Mouse (Mus musculus) induced T-regulatory cell, adult 2 months (primary cell): Measurements from ENCODE around the gene Cd82.

ENCODE experiments used
- DNase-seq: peaks from one replicate; pipeline ENCODE4 v3.0.0-alpha.2; 2012; ENCODE audit warnings: low read depth

Gene Cd82

DNA sequence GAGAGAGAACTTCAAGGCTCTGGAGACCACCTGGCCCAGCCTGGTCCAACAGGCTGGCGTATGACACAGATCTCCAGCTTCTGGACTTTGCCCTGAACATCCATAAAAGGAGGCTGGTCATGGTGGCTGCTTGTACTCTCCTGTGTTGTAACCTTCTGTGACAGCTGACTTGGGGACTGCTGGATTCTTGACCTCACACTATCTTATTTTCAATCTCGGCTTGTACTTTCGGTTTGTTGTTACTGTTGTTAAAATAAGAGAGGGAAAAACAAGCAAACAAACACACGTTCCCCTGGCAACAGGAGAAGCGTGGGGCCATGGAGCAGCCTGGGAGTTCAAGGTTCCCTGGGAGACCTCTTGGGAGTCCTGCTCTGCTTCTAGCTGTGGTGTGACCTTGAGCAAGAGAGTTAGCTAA, 17.7 kb downstream of the Cd82 start:
- DNase-seq: peak; percentile 89

DNA sequence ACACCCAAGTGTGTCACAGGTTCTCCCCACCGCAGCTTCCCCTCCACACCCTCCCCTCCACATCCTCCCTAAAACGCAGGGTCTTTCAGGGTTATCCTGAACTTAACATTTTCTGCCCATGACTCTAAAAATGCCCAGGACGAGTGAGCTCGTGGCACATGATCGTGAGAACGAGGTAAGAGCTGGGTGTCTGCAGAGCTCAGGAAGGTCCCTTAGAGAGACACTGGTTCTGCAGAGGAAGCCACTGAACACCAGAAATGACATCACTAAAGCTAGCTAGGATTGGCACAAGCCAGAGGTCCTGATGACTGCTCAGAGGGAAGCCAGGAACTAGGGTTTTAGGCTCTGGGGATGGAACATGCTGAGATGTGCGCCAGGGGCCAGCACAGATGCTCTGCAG, 18.7 kb downstream of the Cd82 start:
- DNase-seq: peak; percentile 81

DNA sequence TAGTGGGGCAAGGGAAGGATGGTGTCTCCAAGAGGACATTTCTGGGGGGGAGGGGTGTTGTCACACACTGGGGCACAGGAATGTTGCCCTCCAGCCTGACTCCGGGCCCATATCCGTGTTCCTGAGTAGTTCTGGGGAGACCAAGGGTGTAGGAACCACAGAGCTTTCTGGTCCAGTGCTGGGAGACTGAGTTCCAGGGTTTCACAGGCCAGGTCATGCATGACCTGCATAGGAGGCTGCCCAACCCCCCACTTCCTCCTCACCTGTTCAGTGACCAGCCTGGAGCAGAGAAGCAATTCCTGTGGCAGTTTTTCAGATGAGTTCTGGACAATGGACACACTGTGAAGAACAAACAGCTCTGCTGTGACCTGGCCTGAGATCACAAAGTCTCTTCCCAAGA, 19.8 kb downstream of the Cd82 start:
- no peak for DNase-seq

DNA sequence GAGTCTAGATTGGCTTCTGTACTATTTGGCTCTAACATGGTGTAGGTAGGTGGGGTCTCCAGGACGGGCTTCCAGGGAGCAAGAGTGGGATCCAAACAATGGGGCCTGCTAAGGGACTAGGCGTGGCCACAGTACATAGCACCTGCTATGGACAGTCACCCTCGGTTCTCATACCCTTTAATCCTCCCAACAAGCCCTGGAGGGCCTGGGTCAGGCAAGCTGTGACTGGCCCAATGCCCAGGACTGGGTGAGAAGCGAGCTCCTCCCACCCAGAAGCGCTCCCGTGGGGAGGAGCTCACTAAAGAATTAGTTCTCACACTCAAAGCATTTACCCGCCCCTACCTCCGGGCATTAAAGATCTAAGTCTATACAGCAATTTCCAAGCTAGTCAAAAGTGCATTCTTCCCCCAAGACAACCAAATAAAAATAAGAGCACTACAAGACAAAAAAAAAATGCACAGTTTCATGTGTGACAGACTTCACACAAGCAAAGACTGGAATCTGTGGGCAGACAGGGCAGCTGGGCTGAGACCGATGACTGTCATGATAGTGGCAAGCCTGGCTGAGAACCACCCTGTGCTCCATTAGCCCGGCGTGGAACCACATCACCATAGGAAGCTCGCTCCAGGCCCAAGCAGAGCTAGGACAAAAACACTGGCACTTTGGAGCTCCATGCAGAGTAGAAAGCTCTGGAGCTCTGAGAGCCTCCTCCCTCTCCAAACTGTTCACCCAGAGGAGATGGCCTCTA, 23.0 kb downstream of the Cd82 start:
- no peak for DNase-seq

DNA sequence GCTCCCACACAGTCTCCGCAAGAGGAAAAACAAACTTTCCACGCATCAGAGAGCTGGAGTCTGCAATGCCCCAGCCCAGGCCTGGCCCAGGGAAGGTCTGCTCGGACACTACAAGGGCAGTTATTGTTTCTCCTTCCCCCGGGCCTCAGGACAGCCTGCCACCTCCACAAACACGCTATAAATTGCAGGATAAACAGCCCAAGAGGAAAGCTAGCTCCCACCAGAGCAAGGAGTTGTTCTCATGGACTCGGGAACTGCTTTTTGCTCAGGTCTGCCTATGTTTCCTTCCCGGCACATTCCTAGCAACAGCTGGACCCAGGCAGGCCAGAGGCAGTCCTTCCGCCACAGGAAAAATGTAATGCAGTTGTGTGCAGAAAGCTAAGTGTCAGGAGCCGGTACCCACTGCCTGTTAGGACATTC, 23.6 kb downstream of the Cd82 start:
- DNase-seq: no peak

DNA sequence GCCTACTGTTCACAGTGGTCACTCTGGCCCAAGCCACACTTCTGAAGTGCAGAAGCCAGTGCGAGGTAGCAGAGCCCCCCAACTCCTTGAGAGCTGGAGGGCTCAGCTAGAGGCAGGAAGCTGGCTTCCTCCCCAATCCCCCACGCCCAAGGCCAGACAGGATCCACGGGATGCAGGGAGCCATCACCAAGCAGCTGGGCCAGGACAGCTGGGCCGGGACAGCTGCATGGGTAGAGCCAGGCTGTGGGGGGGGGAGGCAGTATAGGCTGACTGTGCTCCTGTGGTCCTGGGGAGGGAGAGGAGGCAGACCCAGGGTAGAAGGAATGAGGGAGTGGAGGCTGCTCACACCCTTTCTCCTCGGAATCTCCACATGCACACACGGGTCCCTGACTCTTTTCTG, 24.6 kb downstream of the Cd82 start:
- DNase-seq: no peak

DNA sequence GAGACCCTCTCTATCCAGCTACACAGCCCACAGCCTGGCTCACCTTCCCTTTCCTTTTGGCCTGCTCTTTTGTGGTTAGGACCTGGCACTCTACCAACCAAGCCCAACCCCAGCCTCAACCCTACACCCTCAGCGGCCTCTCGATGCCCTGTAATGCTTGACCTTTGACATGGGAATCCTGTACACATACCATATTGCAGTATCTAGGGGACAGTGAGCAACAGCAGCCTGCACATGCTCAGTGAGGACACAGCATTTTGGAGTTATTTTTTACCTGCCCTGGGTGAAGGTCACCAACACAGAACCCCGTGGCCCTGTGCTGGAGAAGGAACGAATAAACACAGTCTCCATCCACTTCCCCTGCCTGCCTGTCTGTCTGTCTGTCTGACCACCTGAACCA, 27.4 kb downstream of the Cd82 start:
- no peak for DNase-seq

DNA sequence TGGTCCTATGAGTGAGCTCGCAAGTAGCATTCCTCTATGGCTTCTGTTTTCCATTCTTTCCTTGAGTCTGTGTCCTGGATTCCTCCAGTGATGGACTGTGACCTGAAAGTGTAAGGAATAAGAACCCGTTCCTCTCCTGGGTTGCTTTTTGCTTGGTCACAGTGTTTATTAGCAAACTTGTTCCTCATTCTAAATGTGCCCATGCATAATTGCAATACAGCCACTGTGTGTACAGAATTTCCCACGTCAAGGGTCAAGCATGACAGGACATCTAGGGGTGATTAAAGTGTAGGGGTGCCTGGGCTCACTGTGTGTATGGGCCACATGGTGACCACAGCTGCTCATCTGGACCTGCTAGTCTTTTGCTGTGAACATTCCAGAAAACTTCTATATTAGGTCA, 28.0 kb downstream of the Cd82 start:
- no peak for DNase-seq

DNA sequence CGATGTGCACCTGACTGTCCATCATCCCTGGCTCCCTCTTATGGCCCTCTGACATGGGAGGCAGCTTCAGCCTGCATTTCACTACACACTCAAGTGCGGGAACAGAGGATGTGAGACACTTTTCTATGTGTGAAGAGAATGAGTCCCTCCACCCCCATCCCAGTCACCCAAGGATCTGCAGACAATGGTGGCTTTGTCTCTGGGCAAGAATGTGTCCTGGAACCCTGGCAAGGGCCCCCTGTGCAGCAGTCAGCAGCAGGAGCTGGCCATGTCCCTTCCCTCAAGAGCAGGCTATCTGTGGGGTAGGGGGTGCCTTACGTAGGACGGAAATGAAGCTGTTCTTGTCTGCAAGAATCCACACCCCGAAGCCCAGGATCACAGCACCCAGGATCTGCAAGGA, 29.4 kb downstream of the Cd82 start:
- DNase-seq: no peak

DNA sequence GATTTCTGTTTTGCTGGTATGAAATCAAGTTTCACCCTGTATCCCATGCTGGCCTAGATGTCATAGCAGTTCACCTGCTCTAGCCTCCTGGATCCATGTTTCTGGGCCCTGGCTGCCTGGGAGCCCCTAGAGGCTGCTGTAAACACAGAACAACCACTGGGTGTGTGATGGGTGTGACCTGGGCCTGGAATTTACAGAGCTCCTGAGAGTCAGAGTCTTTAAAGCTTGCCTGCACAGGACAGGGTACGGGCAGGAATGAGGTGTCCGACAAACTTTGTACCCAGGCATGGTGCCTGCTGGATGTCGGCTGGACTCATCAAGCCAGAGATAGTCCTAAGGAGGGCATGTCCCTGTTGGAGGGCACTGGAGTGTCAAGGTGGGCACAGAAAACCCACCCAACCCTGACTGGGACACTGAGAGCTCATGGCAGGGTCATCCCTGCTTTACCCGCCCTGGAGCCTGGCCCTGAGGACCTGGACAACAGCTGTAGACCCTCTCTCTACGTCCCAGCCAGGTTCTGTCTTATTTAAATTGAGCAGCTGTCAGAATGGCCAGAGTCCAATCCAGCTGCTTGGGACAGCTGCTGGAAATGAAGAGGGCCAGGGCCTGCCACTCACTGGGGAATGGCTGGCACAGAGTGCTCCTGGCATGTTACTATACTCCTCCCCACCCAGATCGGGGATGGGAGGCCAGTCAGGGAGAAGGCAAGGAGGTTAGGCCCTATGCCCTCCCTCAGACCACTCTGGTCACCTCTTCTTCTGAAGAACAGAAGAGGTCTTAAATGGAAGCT, 30.1 kb downstream of the Cd82 start:
- DNase-seq: no peak

DNA sequence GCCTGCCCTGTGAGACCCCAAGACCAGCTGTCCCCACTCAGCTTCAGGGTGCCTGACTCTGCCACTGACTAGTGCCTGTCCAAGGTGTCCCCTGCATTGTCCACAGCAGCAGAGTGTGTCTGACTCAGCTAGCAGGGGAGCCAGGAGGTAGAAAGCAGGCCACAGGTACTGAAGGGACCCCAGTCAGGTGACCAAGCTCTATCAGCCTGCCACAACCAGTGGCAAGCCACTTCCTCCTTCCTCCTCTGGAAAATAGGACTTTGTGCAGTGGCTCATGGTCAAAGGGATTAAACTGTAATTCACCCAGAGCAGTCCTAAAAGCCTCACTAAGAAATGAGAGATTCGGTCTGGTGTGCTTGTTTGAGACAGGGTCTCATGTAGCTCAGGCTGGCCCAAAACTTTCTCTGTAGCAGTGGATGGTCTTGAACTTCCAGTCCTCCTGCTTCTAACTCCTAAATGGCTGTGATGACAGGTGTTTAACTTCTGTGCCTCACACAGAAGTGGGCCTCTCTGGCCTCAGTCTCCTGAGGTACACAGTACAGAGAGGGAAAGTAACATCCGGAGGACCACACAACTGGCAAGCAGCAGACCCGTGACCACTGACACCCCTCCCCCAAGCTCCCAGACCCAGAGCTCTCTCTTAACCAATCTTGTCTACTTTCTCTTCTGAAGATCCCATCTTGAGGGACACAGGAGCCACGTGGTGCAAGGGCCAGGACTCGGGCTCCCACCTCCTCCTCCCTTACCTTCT, 31.2 kb downstream of the Cd82 start:
- DNase-seq: peak; percentile 48

DNA sequence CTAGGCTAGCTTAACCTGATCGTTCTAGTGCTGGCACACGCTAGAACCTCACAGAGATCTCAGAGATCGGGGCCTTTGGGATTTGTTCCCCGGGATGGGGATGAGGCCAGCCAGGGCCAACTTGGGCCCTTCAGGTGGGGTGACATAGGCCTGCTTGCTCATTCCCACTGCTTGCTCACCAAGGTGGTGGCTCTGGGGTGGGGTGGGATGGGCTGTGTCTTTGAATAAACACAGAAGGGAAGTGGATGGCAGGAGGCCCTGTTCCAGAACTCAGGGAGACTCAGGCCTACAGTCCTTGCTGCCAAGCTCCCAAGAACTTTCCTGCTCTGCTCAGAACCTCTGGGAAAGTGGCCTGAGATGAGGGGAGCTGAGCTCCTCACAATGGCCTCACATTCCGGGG, 31.9 kb downstream of the Cd82 start:
- no peak for DNase-seq

DNA sequence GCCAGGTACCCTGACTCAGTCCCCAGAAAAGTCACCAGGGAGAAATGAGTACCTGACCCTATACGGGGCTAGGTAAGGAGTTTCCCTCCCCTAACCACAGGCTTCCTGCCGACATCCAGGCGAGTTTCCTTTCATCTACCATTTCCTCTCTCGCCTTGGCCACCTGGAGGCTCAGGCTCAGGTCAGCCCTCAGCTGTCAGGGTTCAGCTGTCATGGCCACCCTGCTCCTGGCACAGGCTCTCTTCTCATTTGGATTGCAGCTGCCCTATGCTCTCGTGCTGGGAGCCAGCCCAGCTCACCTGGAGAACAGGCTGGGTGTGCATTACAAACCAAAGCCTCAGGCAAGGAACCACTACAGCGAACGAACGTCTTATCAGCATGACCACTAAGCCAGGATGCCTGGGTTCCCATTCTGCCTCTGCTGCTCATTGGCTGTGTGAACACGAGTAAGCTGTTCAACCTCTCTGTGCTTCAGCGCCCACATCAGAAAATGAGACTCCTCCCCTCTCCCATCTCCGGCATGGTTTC, 34.9 kb downstream of the Cd82 start:
- peak; percentile 90 for DNase-seq

DNA sequence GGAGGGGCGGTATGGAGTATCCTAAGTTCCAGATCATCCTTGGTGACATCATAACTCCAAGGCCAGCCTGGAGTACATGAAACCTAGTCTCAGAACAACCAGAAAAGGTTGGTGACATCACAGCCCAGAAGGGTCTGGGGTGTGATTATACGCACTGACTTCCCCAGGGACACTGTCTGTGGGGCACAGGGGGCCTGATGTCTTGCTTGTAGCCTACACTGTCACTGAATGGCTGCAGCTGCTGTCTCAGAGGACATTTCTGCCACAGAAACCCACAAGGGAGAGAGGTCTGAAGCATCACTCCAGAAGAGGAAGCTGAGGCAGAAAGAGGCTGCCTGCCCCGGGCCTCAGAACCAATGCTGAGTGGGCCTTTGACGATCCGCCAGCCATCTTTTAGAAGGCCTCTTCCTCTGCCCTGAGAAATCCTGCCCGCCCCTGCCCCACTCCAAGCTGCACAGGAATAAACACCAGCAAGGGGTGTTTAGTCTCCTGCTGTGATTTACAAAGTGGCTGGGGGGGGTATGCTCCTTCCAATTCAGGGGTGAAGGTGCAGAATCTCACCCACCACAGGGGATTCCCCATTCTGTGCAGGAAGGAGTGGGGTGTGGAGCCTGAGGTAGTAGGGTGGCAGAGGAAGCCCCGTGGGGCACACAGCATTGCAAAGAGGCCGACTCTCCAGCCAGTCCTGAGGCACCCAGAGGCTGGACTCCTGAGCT, 35.8 kb downstream of the Cd82 start:
- peak; percentile 90 for DNase-seq

DNA sequence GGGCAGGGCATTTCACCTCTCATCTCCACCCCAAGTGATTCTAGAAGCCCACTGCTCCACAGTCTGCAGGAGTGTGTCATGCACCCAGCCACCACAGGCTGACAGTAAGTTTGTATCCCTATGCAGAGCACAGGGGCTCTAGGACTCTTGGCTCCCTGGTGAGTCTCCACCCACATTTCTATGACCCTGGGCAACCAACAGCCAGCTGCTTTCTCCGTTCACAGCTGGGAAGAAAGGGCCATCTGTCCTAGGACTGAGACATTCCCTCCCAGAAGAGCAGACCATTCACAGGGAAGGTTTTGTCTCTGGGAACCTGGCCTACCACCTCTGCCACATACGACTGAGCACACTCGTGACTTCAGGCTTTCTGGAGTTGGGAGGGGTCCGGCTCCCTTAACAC, 37.1 kb downstream of the Cd82 start:
- DNase-seq: no peak

DNA sequence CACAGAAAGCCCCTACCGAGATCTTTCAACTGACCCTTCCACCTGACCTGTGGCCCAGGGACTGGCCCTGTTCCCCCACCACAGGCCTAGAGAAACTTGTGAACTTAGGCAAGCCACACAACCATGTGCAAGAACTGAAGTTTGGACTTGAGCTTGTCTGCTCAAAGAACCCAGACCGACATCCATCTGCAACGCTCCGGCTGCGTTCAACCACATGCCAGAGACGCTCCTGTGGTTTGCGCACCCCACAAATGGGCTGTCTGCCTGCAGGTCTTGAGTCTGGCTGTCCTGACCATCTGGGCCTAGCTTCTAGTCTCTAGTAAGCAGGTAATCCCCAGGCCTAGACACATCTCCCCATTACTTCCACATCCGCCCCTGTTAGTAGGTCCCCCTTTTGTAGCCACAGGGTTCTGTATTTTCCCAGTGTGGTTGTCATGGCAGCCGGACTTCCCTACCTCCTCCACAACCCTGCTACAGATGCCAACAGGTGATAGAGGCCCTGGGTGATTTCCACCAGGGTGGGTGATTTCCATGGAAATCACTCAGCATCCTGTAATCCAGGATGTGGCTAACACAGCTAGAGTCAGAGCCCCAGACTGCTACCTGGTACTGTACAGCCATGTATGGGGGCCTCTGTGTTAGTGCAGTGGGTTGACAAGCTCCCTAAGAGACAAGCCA, 38.5 kb downstream of the Cd82 start:
- peak; percentile 96 for DNase-seq

DNA sequence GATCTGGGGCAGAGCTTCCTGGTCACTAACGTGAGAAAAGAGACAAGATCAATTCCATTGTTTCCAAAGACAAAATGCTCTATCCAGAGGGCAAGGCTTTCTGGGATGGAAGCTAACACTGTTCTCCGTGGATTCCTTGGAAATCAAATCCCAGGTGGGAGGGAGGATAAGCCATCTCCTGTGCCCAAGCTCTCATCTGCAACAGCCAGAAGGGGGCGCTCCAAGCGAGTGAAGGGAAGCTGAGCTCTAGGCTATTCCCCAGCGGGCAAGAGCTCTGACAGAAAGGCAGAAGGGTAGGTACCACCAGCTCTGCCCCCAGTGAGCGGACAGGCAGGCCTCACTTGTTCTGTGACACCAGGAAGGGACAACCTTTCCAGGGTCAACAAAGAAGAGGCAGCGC, 41.6 kb downstream of the Cd82 start:
- DNase-seq: peak; percentile 90

DNA sequence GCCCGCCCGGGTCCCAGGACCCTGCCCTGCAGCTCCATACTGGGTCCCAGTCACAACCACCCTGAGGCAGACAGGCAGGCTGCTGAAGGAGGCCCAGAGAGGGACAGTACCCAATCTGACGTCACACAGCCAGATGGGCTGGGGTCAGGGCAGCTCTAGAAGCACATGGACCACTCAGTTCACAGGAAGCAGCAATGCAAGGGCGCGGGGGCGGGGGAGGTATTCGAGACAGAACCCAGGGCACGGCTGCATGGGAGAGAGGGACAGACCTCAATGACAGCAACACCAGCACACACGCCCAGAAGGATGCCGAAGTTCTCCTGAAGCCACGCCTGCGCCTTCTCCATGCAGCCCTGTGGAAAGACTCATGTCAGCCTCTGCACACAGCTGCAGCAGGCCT, 43.0 kb downstream of the Cd82 start:
- peak; percentile 77 for DNase-seq

DNA sequence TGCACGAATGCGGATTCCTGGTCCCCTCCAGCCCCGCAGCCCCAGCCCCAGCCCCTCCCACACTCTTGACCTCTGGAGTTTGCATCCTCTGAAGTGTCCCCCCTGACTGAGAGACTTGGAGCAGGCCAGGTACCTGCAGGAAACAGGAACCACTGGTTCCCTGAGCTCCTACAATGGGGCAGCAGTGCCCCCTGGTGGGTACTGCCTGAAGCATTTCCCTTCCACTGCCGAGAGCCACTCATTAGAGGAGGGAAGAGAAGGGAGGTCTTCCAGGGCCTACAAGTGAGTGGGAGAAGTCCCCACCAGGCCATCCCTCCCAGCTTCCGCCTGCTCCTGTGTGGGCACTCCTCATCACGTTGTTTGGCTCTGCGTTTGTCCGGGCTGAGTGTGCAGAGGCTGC, 44.5 kb downstream of the Cd82 start:
- DNase-seq: peak; percentile 88

DNA sequence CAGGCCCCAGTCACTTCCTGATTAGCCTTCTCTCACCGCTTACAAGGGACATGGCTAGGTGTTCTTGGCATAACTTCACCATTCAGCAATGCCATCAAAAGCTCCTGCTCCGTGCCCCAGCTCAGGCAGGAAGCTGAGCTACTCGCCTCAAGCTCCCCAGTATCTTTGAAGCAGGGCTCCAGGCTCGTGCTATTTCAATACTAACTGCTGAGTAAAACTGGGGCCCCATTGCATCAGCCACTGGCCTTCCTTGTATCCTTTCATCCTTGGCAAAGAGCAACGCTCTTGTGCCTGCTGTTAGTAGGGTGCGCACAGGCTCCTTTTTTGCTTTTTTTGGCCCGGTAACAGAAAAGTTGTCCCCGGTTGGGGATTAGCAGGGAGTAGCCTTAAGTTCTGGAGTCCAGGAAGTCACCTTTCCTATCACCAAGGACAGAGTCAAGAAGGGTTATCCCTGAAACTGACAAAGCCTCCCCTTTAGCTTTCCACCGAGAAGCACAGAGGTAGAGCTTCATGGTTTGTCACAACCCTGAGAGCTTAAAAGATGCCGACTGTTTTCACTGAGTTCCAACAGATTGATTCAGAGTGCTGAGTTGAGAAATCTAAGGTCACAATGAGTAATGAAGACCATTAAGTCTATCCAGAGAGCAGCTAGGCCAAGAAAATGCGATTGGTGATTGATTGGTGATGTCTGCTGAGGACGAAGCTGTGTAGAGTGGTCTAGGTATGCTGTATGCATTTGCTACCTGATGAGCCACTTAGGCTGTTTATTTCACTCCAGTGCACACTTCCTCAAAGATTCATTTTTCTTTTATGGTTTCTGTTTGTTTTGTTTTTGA, 45.8 kb downstream of the Cd82 start:
- peak; percentile 66 for DNase-seq
